Mouse (Mus musculus): ENCODE results near the gene Tfeb. TPM values are rescaled to one million over a fixed set of nuclear protein-coding genes. Genes with fewer than 3 reads are reported as not detected.

Gene Tfeb
- polyA plus RNA-seq, 1 experiment from 2014 or later = 30.0 TPM

DNA sequence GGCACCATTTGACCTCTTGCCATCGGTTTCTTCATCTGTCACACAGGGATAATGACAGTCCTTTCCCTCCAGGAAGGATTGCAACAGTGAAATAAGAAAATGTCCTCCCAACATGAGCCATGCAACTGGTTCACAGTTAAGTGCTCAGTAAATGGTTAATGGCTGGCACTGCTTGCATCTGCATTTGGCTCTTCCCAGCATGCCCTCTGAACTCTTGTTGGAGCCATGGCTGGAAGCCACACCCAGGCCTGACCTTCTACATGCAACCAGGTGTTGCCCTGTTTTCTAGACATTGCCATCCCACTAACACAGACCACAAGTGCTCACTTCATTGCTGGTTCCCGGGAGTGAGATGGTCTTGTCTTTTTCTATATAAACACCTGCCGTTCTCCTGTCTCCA lies 28.9 kb upstream of the Tfeb start:
- Histone ChIP-seq H3K9me3 (ENCODE audit: control insufficient read depth) (no peaks in the 10 kb centered on the region), H3K4me1 (replicated peaks; ENCODE audit: control insufficient read depth, insufficient read depth, low read length) (no peaks in the 10 kb centered on the region)
- TF ChIP-seq CTCF (IDR thresholded peaks at IDR 0.05; ENCODE audit: low read depth) = no peak

DNA sequence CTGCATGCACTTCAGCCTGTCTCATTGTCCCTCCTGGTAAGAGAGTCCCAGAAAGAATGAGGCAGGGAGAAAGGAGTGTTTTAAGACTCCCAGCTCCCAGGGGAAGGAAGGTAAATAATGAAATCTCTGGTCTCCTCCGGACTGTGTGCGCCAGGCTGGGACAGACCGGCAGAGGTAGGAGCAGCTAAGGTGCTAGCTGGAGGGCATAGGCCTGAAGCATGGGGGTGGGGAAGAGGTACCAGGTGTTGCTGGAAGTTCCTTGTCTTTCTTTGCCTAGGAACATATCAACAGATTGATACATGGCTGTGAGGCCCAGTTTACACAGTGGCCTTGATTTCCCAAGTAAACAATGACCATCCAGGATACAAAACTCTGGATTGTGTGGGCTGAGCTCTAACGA lies 27.9 kb upstream of the Tfeb start:
- Histone ChIP-seq H3K36me3 (ENCODE audit: control insufficient read depth, insufficient read depth) (no peaks in the 10 kb centered on the region), H3K4me1 (replicated peaks; ENCODE audit: control insufficient read depth, insufficient read depth, low read length) (no peaks in the 10 kb centered on the region), H3K9ac (ENCODE audit: low read depth, low read length) (no peak overlapping the region), H3K9me3 (ENCODE audit: control insufficient read depth) (no peaks in the 10 kb centered on the region), H3K27ac (ENCODE audit: low read depth, low read length) (no peak overlapping the region), H3K27me3 (replicated peaks; ENCODE audit: control insufficient read depth, insufficient read depth, low read length) (no peaks in the 10 kb centered on the region), H3K4me3 (ENCODE audit: low read depth, low read length) (no peak overlapping the region), H3K4me2 (replicated peaks; ENCODE audit: low read depth) (no peak overlapping the region)
- ATAC-seq = no peak
- 41% methylated on average over 4 of the region's 4 CpGs for WGBS
- no peak for TF ChIP-seq CTCF (IDR thresholded peaks at IDR 0.05; ENCODE audit: low read depth)

More for the DNA sequence above, 28.9 kb upstream of the Tfeb start:
- ATAC-seq = no peak
- no peak overlapping the region for H3K4me2 ChIP-seq (replicated peaks; ENCODE audit: low read depth)
- no peak overlapping the region for H3K9ac ChIP-seq (ENCODE audit: low read depth, low read length)
- no peak overlapping the region for H3K27ac ChIP-seq (ENCODE audit: low read depth, low read length)
- peaks cover 10% of the 10 kb centered on the region; the same call in 1 of the 2 replicates for H3K36me3 ChIP-seq (ENCODE audit: control insufficient read depth, insufficient read depth)
- no peak overlapping the region for H3K4me3 ChIP-seq (ENCODE audit: low read depth, low read length)
- WGBS = 72% methylated on average over 3 of the region's 3 CpGs
- H3K27me3 ChIP-seq (replicated peaks; ENCODE audit: control insufficient read depth, insufficient read depth, low read length) = no peaks in the 10 kb centered on the region

DNA sequence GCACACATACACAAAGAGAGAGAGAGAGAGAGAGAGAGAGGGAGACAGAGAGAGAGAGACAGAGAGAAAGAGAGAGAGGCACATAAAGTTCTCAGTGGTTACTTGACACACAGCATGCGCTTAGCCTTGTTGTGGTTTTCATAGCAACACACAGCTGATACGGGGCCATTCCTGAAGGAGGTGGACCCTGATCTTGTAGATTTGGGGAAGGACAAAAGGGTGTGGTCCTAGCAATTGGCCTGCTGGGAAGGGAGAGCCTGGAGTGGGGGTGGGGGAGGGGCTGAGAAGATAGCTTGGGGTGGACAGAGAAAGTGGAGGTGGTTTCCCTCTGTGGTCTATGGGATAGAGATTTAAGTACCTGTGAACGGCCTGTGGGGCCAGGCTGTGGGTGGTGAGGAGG lies 26.8 kb upstream of the Tfeb start:
- H3K4me3 ChIP-seq (ENCODE audit: low read depth, low read length) = no peak overlapping the region
- 49% methylated on average over 3 of the region's 3 CpGs for WGBS
- no peak overlapping the region for H3K9ac ChIP-seq (ENCODE audit: low read depth, low read length)
- no peaks in the 10 kb centered on the region for H3K36me3 ChIP-seq (ENCODE audit: control insufficient read depth, insufficient read depth)
- no peak overlapping the region for H3K4me2 ChIP-seq (replicated peaks; ENCODE audit: low read depth)
- no peak for ATAC-seq
- no peaks in the 10 kb centered on the region for H3K27me3 ChIP-seq (replicated peaks; ENCODE audit: control insufficient read depth, insufficient read depth, low read length)
- H3K27ac ChIP-seq (ENCODE audit: low read depth, low read length) = no peak overlapping the region
- H3K9me3 ChIP-seq (ENCODE audit: control insufficient read depth) = no peaks in the 10 kb centered on the region
- H3K4me1 ChIP-seq (replicated peaks; ENCODE audit: control insufficient read depth, insufficient read depth, low read length) = no peaks in the 10 kb centered on the region
- no peak for TF ChIP-seq CTCF (IDR thresholded peaks at IDR 0.05; ENCODE audit: low read depth)

GRCm38 (mm10) chr17:47711883-47712282 lies 24.9 kb upstream of the Tfeb start:
- no peak for ATAC-seq
- no peak overlapping the region for H3K27ac ChIP-seq (ENCODE audit: low read depth, low read length)
- H3K9ac ChIP-seq (ENCODE audit: low read depth, low read length) = no peak overlapping the region
- 24% methylated on average over 6 of the region's 6 CpGs for WGBS
- no peaks in the 10 kb centered on the region for H3K4me1 ChIP-seq (replicated peaks; ENCODE audit: control insufficient read depth, insufficient read depth, low read length)
- TF ChIP-seq CTCF (IDR thresholded peaks at IDR 0.05; ENCODE audit: low read depth) = no peak
- H3K4me2 ChIP-seq (replicated peaks; ENCODE audit: low read depth) = no peak overlapping the region
- no peaks in the 10 kb centered on the region for H3K36me3 ChIP-seq (ENCODE audit: control insufficient read depth, insufficient read depth)
- no peaks in the 10 kb centered on the region for H3K9me3 ChIP-seq (ENCODE audit: control insufficient read depth)
- H3K4me3 ChIP-seq (ENCODE audit: low read depth, low read length) = no peak overlapping the region
- H3K27me3 ChIP-seq (replicated peaks; ENCODE audit: control insufficient read depth, insufficient read depth, low read length) = no peaks in the 10 kb centered on the region

DNA sequence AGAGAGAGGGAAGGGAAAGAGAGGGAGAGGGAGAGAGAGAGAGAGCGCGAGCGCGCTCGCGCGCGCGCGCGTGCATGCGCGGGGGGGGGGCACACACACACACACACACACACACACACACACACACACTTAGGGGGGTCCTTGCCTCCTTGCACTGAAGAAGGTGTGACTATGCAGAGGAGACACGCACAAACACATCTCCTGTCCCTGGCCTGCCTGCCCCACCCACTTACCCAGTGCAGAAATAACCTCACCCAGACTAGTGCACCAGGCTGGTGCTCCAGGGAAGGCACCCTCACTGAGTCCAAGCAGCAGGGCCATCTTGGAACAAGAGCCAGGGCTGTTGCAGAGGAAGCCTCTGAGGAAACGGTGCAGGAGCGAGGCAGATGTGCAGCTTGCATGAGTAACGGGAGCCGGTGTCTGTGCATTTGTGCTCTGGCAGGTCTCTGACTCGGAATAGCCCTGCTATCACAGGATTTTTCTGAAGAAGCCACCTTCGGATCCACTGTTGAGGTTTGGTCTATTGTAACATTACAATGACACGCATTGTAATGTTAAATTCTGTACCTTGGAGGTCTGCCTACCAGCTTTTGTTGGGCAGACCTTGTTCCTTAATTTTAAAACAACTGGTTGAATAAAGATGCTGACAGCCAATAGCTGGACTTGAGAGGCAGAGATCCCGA lies 23.8 kb upstream of the Tfeb start:
- Histone ChIP-seq H3K27me3 (replicated peaks; ENCODE audit: control insufficient read depth, insufficient read depth, low read length) (no peaks in the 10 kb centered on the region), H3K4me1 (replicated peaks; ENCODE audit: control insufficient read depth, insufficient read depth, low read length) (no peaks in the 10 kb centered on the region), H3K36me3 (ENCODE audit: control insufficient read depth, insufficient read depth) (no peaks in the 10 kb centered on the region), H3K9ac (ENCODE audit: low read depth, low read length) (no peak overlapping the region), H3K4me3 (ENCODE audit: low read depth, low read length) (no peak overlapping the region), H3K9me3 (ENCODE audit: control insufficient read depth) (no peaks in the 10 kb centered on the region), H3K4me2 (replicated peaks; ENCODE audit: low read depth) (no peak overlapping the region), H3K27ac (ENCODE audit: low read depth, low read length) (no peak overlapping the region)
- 63% methylated on average over 22 of the region's 22 CpGs for WGBS
- TF ChIP-seq CTCF (IDR thresholded peaks at IDR 0.05; ENCODE audit: low read depth) = no peak
- no peak for ATAC-seq

DNA sequence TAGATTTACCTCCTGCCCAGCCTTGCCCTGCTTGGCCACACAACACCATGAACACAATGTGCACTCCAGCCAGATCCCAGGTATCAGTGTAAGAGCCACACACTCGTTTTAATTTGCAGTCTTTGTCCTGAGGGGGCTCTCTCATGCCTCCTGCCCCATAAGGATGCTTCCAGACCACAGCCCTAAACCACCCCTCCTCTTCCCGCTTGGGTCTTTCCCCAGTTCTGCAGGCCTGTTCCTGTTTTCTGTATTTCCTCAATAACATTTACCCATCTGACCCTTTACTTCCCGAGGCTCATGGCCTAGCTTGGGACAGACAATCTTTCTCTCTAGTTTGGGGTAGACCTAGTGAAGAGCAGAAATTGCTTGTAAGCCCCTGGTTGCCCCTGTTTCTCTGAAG lies 21.8 kb upstream of the Tfeb start:
- no peak overlapping the region for H3K4me2 ChIP-seq (replicated peaks; ENCODE audit: low read depth)
- 44% methylated on average over 3 of the region's 3 CpGs for WGBS
- no peaks in the 10 kb centered on the region for H3K4me1 ChIP-seq (replicated peaks; ENCODE audit: control insufficient read depth, insufficient read depth, low read length)
- no peak overlapping the region for H3K4me3 ChIP-seq (ENCODE audit: low read depth, low read length)
- no peaks in the 10 kb centered on the region for H3K27me3 ChIP-seq (replicated peaks; ENCODE audit: control insufficient read depth, insufficient read depth, low read length)
- TF ChIP-seq CTCF (IDR thresholded peaks at IDR 0.05; ENCODE audit: low read depth) = no peak
- H3K9ac ChIP-seq (ENCODE audit: low read depth, low read length) = no peak overlapping the region
- ATAC-seq = no peak
- H3K9me3 ChIP-seq (ENCODE audit: control insufficient read depth) = no peaks in the 10 kb centered on the region
- no peaks in the 10 kb centered on the region for H3K36me3 ChIP-seq (ENCODE audit: control insufficient read depth, insufficient read depth)
- H3K27ac ChIP-seq (ENCODE audit: low read depth, low read length) = no peak overlapping the region

DNA sequence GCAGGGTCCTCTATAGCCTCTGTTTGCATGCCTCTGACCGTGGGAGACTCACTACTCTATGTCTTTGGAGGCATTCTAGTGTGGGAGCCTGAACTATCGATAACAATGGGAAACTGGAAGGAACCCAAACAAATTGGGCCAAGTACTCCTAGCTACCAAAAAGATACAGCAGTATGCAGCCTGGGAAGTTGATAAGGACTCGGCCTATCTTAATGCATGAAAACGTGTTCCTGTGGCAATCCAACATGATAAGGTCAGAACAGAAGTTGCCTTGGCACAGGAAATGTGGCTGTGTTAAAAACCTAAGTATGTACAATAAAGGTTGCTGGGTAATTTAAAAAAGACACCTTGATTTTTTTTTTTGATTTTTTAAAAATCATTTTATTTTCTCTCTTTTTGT lies 15.6 kb upstream of the Tfeb start:
- Histone ChIP-seq H3K4me2 (replicated peaks; ENCODE audit: low read depth) (no peak overlapping the region), H3K9me3 (ENCODE audit: control insufficient read depth) (no peaks in the 10 kb centered on the region), H3K36me3 (ENCODE audit: control insufficient read depth, insufficient read depth) (no peaks in the 10 kb centered on the region), H3K9ac (ENCODE audit: low read depth, low read length) (no peak overlapping the region), H3K4me1 (replicated peaks; ENCODE audit: control insufficient read depth, insufficient read depth, low read length) (no peaks in the 10 kb centered on the region), H3K27ac (ENCODE audit: low read depth, low read length) (no peak overlapping the region), H3K27me3 (replicated peaks; ENCODE audit: control insufficient read depth, insufficient read depth, low read length) (no peaks in the 10 kb centered on the region), H3K4me3 (ENCODE audit: low read depth, low read length) (no peak overlapping the region)
- 75% methylated on average over 4 of the region's 4 CpGs for WGBS
- ATAC-seq = no peak
- TF ChIP-seq CTCF (IDR thresholded peaks at IDR 0.05; ENCODE audit: low read depth) = no peak
